Mouse (Mus musculus): ENCODE data around the gene Synj2. TPM values are rescaled to one million over a fixed set of nuclear protein-coding genes. Genes with fewer than 3 reads are reported as not detected.

The Synj2 gene
- polyA plus RNA-seq, 1 experiment, result 3.1 TPM

GRCm38 (mm10) chr17:5923281-5923680 is 17.8 kb upstream of the Synj2 start:
- no peak overlapping the region for H3K27ac ChIP-seq (ENCODE audit: control insufficient read depth, insufficient read depth, low read depth, low read length, poor library complexity)
- no peaks in the 10 kb centered on the region for H3K4me1 ChIP-seq (ENCODE audit: control insufficient read depth, insufficient read depth, low read length)
- TF ChIP-seq POLR2A (IDR thresholded peaks at IDR 0.05; ENCODE audit: borderline replicate concordance, control insufficient read depth, low read depth, low read length) (no peak), CTCF (IDR thresholded peaks at IDR 0.05; ENCODE audit: control insufficient read depth, insufficient read depth, low read length) (peak; percentile 52)
- H3K4me3 ChIP-seq (replicated peaks; ENCODE audit: control insufficient read depth, low read depth, low read length), result no peak overlapping the region
- 80% methylated on average over 9 of the region's 9 CpGs for WGBS

DNA sequence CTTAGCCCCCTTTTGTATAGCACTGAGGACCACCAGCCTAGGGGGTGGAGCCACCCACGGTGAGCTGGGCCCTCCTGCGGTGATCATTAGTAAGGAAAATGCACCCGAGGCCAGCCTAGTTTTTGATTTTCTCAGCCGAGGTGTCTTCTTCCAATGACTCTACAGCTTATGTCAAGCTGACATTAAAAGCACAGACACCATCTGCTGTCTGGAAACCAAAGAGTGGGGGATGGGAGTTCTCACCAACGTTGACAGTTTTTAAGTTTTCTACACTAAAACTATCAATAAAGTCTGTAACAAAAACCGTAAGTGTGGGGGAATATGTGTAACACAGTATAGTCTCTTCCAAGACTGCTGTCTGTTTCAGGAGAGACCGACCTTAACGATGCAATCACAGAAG is 16.8 kb upstream of the Synj2 start:
- 78% methylated on average over 8 of the region's 8 CpGs for WGBS
- TF ChIP-seq CTCF (IDR thresholded peaks at IDR 0.05; ENCODE audit: control insufficient read depth, insufficient read depth, low read length) (no peak), POLR2A (IDR thresholded peaks at IDR 0.05; ENCODE audit: borderline replicate concordance, control insufficient read depth, low read depth, low read length) (no peak)
- Histone ChIP-seq H3K27ac (ENCODE audit: control insufficient read depth, insufficient read depth, low read depth, low read length, poor library complexity) (no peak overlapping the region), H3K4me3 (replicated peaks; ENCODE audit: control insufficient read depth, low read depth, low read length) (no peak overlapping the region), H3K4me1 (ENCODE audit: control insufficient read depth, insufficient read depth, low read length) (no peaks in the 10 kb centered on the region; the same call in 1 of the 2 replicates)

GRCm38 (mm10) chr17:5926710-5927109 is 14.4 kb upstream of the Synj2 start:
- 43% methylated on average over 7 of the region's 7 CpGs for WGBS
- no peak overlapping the region for H3K4me3 ChIP-seq (replicated peaks; ENCODE audit: control insufficient read depth, low read depth, low read length)
- no peak for TF ChIP-seq POLR2A (IDR thresholded peaks at IDR 0.05; ENCODE audit: borderline replicate concordance, control insufficient read depth, low read depth, low read length)
- no peak for TF ChIP-seq CTCF (IDR thresholded peaks at IDR 0.05; ENCODE audit: control insufficient read depth, insufficient read depth, low read length)
- H3K27ac ChIP-seq (ENCODE audit: control insufficient read depth, insufficient read depth, low read depth, low read length, poor library complexity), result no peak overlapping the region
- H3K4me1 ChIP-seq (ENCODE audit: control insufficient read depth, insufficient read depth, low read length), result peaks cover 4% of the 10 kb centered on the region; the same call in 1 of the 2 replicates

GRCm38 (mm10) chr17:5929031-5929430 is 12.0 kb upstream of the Synj2 start:
- 11% methylated on average over 6 of the region's 6 CpGs for WGBS
- Histone ChIP-seq H3K4me3 (replicated peaks; ENCODE audit: control insufficient read depth, low read depth, low read length) (no peak overlapping the region), H3K4me1 (ENCODE audit: control insufficient read depth, insufficient read depth, low read length) (peaks cover 4% of the 10 kb centered on the region; the same call in 1 of the 2 replicates), H3K27ac (ENCODE audit: control insufficient read depth, insufficient read depth, low read depth, low read length, poor library complexity) (peak overlapping the region; percentile 39)
- TF ChIP-seq CTCF (IDR thresholded peaks at IDR 0.05; ENCODE audit: control insufficient read depth, insufficient read depth, low read length) (no peak), POLR2A (IDR thresholded peaks at IDR 0.05; ENCODE audit: borderline replicate concordance, control insufficient read depth, low read depth, low read length) (no peak)

GRCm38 (mm10) chr17:5932161-5932560 is 8.9 kb upstream of the Synj2 start:
- Histone ChIP-seq H3K4me1 (ENCODE audit: control insufficient read depth, insufficient read depth, low read length) (peaks cover 5% of the 10 kb centered on the region), H3K27ac (ENCODE audit: control insufficient read depth, insufficient read depth, low read depth, low read length, poor library complexity) (no peak overlapping the region), H3K4me3 (replicated peaks; ENCODE audit: control insufficient read depth, low read depth, low read length) (no peak overlapping the region)
- TF ChIP-seq CTCF (IDR thresholded peaks at IDR 0.05; ENCODE audit: control insufficient read depth, insufficient read depth, low read length) (no peak), POLR2A (IDR thresholded peaks at IDR 0.05; ENCODE audit: borderline replicate concordance, control insufficient read depth, low read depth, low read length) (no peak)
- WGBS, result 69% methylated on average over 5 of the region's 5 CpGs

GRCm38 (mm10) chr17:5934554-5935324 is 6.3 kb upstream of the Synj2 start:
- Histone ChIP-seq H3K27ac (ENCODE audit: control insufficient read depth, insufficient read depth, low read depth, low read length, poor library complexity) (peak overlapping the region; percentile 77), H3K4me1 (ENCODE audit: control insufficient read depth, insufficient read depth, low read length) (peaks cover 3% of the 10 kb centered on the region), H3K4me3 (replicated peaks; ENCODE audit: control insufficient read depth, low read depth, low read length) (peak overlapping the region; percentile 67)
- under 1% methylated on average over 30 of the region's 30 CpGs for WGBS
- TF ChIP-seq CTCF (IDR thresholded peaks at IDR 0.05; ENCODE audit: control insufficient read depth, insufficient read depth, low read length) (no peak), POLR2A (IDR thresholded peaks at IDR 0.05; ENCODE audit: borderline replicate concordance, control insufficient read depth, low read depth, low read length) (peak; percentile 38; the same call in 1 of the 2 replicates)

- Histone ChIP-seq H3K4me3 (replicated peaks; ENCODE audit: control insufficient read depth, low read depth, low read length) (no peak overlapping the region), H3K27ac (ENCODE audit: control insufficient read depth, insufficient read depth, low read depth, low read length, poor library complexity) (peak overlapping the region; percentile 77; the same call in 1 of the 2 replicates), H3K4me1 (ENCODE audit: control insufficient read depth, insufficient read depth, low read length) (peaks cover 3% of the 10 kb centered on the region)
- TF ChIP-seq CTCF (IDR thresholded peaks at IDR 0.05; ENCODE audit: control insufficient read depth, insufficient read depth, low read length) (no peak), POLR2A (IDR thresholded peaks at IDR 0.05; ENCODE audit: borderline replicate concordance, control insufficient read depth, low read depth, low read length) (no peak)
- 17% methylated on average over 3 of the region's 3 CpGs for WGBS
Measured at GRCm38 (mm10) chr17:5935680-5936079, 5.4 kb upstream of the Synj2 start.

DNA sequence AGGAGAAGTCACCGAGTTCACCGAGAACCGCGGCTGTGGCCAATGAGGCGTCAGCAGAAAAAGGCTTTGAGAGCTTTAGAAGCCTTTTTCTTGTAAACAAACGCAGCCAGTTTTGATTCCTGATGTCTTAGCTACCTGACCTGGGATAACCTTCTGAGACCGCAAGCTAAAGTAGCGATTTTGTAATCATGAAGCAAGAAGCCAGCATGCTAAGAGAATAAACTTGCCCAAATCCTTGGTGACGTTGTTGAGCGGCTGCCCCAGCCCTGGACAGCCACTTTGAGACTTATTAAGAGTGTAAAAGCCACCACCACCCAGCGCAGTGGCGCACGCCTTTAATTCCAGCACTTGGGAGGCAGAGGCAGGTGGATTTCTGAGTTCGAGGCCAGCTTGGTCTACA is 4.8 kb upstream of the Synj2 start:
- Histone ChIP-seq H3K27ac (ENCODE audit: control insufficient read depth, insufficient read depth, low read depth, low read length, poor library complexity) (peak overlapping the region; percentile 51), H3K4me3 (replicated peaks; ENCODE audit: control insufficient read depth, low read depth, low read length) (no peak overlapping the region), H3K4me1 (ENCODE audit: control insufficient read depth, insufficient read depth, low read length) (peaks cover 3% of the 10 kb centered on the region)
- WGBS, result 41% methylated on average over 14 of the region's 14 CpGs
- TF ChIP-seq CTCF (IDR thresholded peaks at IDR 0.05; ENCODE audit: control insufficient read depth, insufficient read depth, low read length), result no peak
- no peak for TF ChIP-seq POLR2A (IDR thresholded peaks at IDR 0.05; ENCODE audit: borderline replicate concordance, control insufficient read depth, low read depth, low read length)

All from bone marrow, adult 2 months (tissue).